Mouse (Mus musculus) macrophage (primary cell): ENCODE measurements around the gene Smlr1. TPM values are rescaled to one million over a fixed set of nuclear protein-coding genes. Genes with fewer than 3 reads are reported as not detected.

ENCODE experiments used
- H3K27ac ChIP-seq: fragments of 350-480 bp; formaldehyde crosslinking; 2 replicates; pipeline ENCODE4 v1.9.0; 2021
- H3K36me3 ChIP-seq: fragments of 350-480 bp; formaldehyde crosslinking; 2 replicates; pipeline ENCODE4 v1.9.0; 2021; ENCODE audit errors: inconsistent target
- H3K4me3 ChIP-seq: fragments of 350-480 bp; formaldehyde crosslinking; 2 replicates; pipeline ENCODE4 v1.9.0; 2021; ENCODE audit errors: inconsistent target
- H3K79me2 ChIP-seq: fragments of 350-480 bp; formaldehyde crosslinking; 2 replicates; pipeline ENCODE4 v1.9.0; 2021; ENCODE audit errors: inconsistent target
- WGBS: methylation state at CpG from one replicate; pipeline ENCODE4 v1.1.7; 2026; ENCODE audit warnings: inconsistent platforms; ENCODE audit not compliant: missing documents; 5-methylcytosine and 5-hydroxymethylcytosine counted together
- polyA plus RNA-seq: library from polyadenylated mRNA; stranded (reverse); fragments of 250-400 nt; gene quantifications from 3 replicates; pipeline ENCODE4 v1.2.4, GENCODE M21; 2018; ENCODE audit warnings: inconsistent platforms

Gene Smlr1
- polyA plus RNA-seq, 1 experiment from 2014 or later, result not detected

GRCm38 (mm10) chr10:25527126-25527525 is 8.9 kb downstream of the Smlr1 start:
- 69% methylated on average over 3 of the region's 3 CpGs for WGBS
- Histone ChIP-seq H3K4me3 (no peak overlapping the region), H3K36me3 (peaks cover 12% of the 10 kb centered on the region; the same call in 1 of the 2 replicates), H3K79me2 (no peaks in the 10 kb centered on the region), H3K27ac (no peak overlapping the region)

- WGBS, result 80% methylated on average over 4 of the region's 4 CpGs
- no peak overlapping the region for H3K4me3 ChIP-seq
- no peaks in the 10 kb centered on the region for H3K79me2 ChIP-seq
- H3K36me3 ChIP-seq, result peaks cover 16% of the 10 kb centered on the region; the same call in 1 of the 2 replicates
- H3K27ac ChIP-seq, result no peak overlapping the region
Measured at GRCm38 (mm10) chr10:25526622-25527021, 9.4 kb downstream of the Smlr1 start.

DNA sequence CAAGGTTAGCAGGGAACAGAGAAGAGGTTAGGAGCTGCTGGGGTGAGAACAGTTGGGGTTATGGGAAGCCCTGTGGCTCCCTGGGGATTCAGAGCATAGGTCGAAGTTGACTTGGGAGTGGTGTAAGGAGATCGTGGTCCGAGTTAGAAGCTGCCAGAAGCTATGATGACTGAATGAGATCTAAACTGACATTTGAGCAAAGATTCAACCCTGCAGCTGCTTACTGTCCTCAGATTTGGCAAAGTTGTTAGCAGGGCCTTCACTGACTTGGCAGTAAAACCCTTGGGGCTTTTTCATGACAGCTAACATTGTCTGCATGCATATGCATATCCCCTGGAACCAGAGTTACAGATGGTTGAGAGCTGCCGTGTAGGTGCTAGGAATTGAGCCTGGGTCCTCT is 9.9 kb downstream of the Smlr1 start:
- no peak overlapping the region for H3K4me3 ChIP-seq
- whole genome bisulfite sequencing, result 98% methylated on average over 4 of the region's 4 CpGs
- no peak overlapping the region for H3K27ac ChIP-seq
- H3K36me3 ChIP-seq, result peaks cover 16% of the 10 kb centered on the region; the same call in 1 of the 2 replicates
- H3K79me2 ChIP-seq, result no peaks in the 10 kb centered on the region

DNA sequence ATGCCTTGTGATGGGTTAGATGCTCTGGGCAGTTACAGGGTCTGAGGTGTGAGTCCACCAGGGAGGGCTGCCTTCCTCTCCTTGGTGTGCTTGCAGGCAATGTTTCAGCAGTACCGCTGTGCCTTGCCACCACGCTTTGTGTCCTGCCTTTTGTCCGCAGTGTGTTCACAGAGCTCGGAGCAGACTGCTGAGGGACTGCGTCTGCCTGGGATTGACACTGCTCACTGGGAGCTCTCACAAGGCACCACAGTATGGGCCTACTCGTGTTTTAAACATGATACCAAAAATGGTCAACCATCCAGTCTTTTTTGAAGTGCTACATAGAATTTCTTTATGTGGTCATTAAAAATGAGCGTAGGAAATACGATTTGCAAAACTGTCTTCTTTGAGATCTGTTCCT is 12.3 kb downstream of the Smlr1 start:
- no peak overlapping the region for H3K4me3 ChIP-seq
- no peaks in the 10 kb centered on the region for H3K79me2 ChIP-seq
- peaks cover 20% of the 10 kb centered on the region; the same call in 1 of the 2 replicates for H3K36me3 ChIP-seq
- 95% methylated on average over 8 of the region's 8 CpGs for WGBS
- H3K27ac ChIP-seq, result no peak overlapping the region

GRCm38 (mm10) chr10:25520428-25520827 is 15.6 kb downstream of the Smlr1 start:
- Histone ChIP-seq H3K79me2 (no peaks in the 10 kb centered on the region), H3K4me3 (no peak overlapping the region), H3K36me3 (peaks cover 24% of the 10 kb centered on the region; the same call in 1 of the 2 replicates), H3K27ac (no peak overlapping the region)
- 93% methylated on average over 5 of the region's 5 CpGs for WGBS

- WGBS, result 92% methylated on average over 3 of the region's 3 CpGs
- Histone ChIP-seq H3K4me3 (no peak overlapping the region), H3K27ac (no peak overlapping the region), H3K36me3 (peaks cover 28% of the 10 kb centered on the region; the same call in 1 of the 2 replicates), H3K79me2 (no peaks in the 10 kb centered on the region)
Measured at GRCm38 (mm10) chr10:25519954-25520353, 16.1 kb downstream of the Smlr1 start.

GRCm38 (mm10) chr10:25513821-25514220 is 22.2 kb downstream of the Smlr1 start:
- no peaks in the 10 kb centered on the region for H3K79me2 ChIP-seq
- H3K36me3 ChIP-seq, result peaks cover 33% of the 10 kb centered on the region
- no peak overlapping the region for H3K4me3 ChIP-seq
- WGBS, result 90% methylated on average over 1 of the region's 1 CpGs
- H3K27ac ChIP-seq, result no peak overlapping the region

GRCm38 (mm10) chr10:25503250-25503649 is 32.8 kb downstream of the Smlr1 start:
- no peaks in the 10 kb centered on the region for H3K79me2 ChIP-seq
- WGBS, result 100% methylated on average over 5 of the region's 5 CpGs
- no peak overlapping the region for H3K27ac ChIP-seq
- no peak overlapping the region for H3K4me3 ChIP-seq
- peaks cover 40% of the 10 kb centered on the region for H3K36me3 ChIP-seq

- Histone ChIP-seq H3K79me2 (no peaks in the 10 kb centered on the region), H3K4me3 (no peak overlapping the region), H3K36me3 (peaks cover 23% of the 10 kb centered on the region), H3K27ac (no peak overlapping the region)
- WGBS, result 89% methylated on average over 10 of the region's 10 CpGs
Measured at GRCm38 (mm10) chr10:25499323-25500071, 36.6 kb downstream of the Smlr1 start.

DNA sequence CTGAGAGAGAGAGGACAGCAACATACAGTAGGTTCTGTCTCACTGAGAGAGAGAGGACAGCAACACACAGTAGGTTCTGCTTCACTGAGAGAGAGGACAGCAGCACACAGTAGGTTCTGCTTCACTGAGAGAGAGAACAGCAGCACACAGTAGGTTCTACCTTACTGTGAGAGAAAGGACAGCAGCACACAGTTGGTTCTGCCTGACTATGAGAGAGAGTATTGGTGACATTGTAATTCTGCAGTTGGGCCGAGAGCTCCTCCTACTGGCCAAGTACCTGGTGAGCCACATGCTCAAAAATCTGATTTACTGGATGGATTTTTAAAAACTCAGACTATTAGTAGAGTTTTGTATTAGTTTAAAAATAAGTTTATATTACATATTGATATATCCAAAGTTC is 47.6 kb downstream of the Smlr1 start:
- no peak overlapping the region for H3K27ac ChIP-seq
- H3K79me2 ChIP-seq, result no peaks in the 10 kb centered on the region
- WGBS, result 44% methylated on average over 1 of the region's 1 CpGs

GRCm38 (mm10) chr10:25482791-25483190 is 53.3 kb downstream of the Smlr1 start:
- H3K4me3 ChIP-seq, result no peak overlapping the region
- H3K27ac ChIP-seq, result no peak overlapping the region
- WGBS, result 94% methylated on average over 5 of the region's 5 CpGs
- H3K79me2 ChIP-seq, result no peaks in the 10 kb centered on the region
- peaks cover 34% of the 10 kb centered on the region for H3K36me3 ChIP-seq

More for the DNA sequence above, 47.6 kb downstream of the Smlr1 start:
- peaks cover 20% of the 10 kb centered on the region; the same call in 1 of the 2 replicates for H3K36me3 ChIP-seq
- H3K4me3 ChIP-seq, result no peak overlapping the region

GRCm38 (mm10) chr10:25479716-25480115 is 56.4 kb downstream of the Smlr1 start:
- no peak overlapping the region for H3K4me3 ChIP-seq
- H3K79me2 ChIP-seq, result no peaks in the 10 kb centered on the region
- H3K27ac ChIP-seq, result no peak overlapping the region
- peaks cover 23% of the 10 kb centered on the region for H3K36me3 ChIP-seq
- 98% methylated on average over 3 of the region's 3 CpGs for WGBS

Other genes with a start within 250 kb of the Smlr1 start
- gene Akap7, start 228.4 kb downstream of the Smlr1 start, polyA plus RNA-seq, result 12.5 to 57.2 TPM (median 15.2 TPM) in 3 replicates
- gene Epb41l2, start 176.5 kb downstream of the Smlr1 start, polyA plus RNA-seq, result 42.5 to 101 TPM (median 80.5 TPM) in 3 replicates